Mouse (Mus musculus) myocyte (in vitro differentiated cells): ENCODE data around the gene Suox. TPM values are rescaled to one million over a fixed set of nuclear protein-coding genes. Genes with fewer than 3 reads are reported as not detected.

Experiments
- H3K27me3 ChIP-seq: one replicate; pipeline ENCODE4 v1.6.1; 2011; ENCODE audit not compliant: control insufficient read depth, insufficient read depth, insufficient read length
- H3K36me3 ChIP-seq: one replicate; pipeline ENCODE4 v1.6.1; 2011; ENCODE audit not compliant: control insufficient read depth, insufficient read depth
- H3K4me2 ChIP-seq: one replicate; pipeline ENCODE4 v1.6.1; 2011; ENCODE audit warnings: low read depth, control low read depth
- H3K4me3 ChIP-seq: one replicate; pipeline ENCODE4 v1.5.1; 2011; ENCODE audit warnings: mild to moderate bottlenecking, control low read depth, moderate library complexity
- H3K79me2 ChIP-seq: one replicate; pipeline ENCODE4 v1.6.1; 2011; ENCODE audit not compliant: control insufficient read depth, insufficient read depth
- H3ac ChIP-seq: one replicate; pipeline ENCODE4 v1.6.1; 2011; ENCODE audit not compliant: control insufficient read depth, insufficient read length
- CEBPB ChIP-seq: IDR thresholded peaks from 2 replicates; pipeline ENCODE4 v1.6.1; 2011; ENCODE audit warnings: mild to moderate bottlenecking, moderate library complexity; ENCODE audit not compliant: poor library complexity, insufficient read depth, severe bottlenecking
- E2F4 ChIP-seq: IDR thresholded peaks from one replicate; pipeline ENCODE4 v1.6.1; 2011; ENCODE audit warnings: mild to moderate bottlenecking, control low read depth, moderate library complexity; ENCODE audit not compliant: insufficient read depth
- MAX ChIP-seq: IDR thresholded peaks from one replicate; pipeline ENCODE4 v1.6.1; 2011; ENCODE audit warnings: low read depth, mild to moderate bottlenecking, control low read depth
- MYOD1 ChIP-seq, 3 experiments: IDR thresholded peaks; one replicate each; pipeline ENCODE4 v1.6.1; 2011; ENCODE audit warnings: control low read depth in 2 of 3, low read depth in 2 of 3, mild to moderate bottlenecking in 2 of 3, moderate library complexity in 1 of 3; ENCODE audit not compliant: insufficient read length in 2 of 3, control insufficient read depth in 1 of 3
- MYOG ChIP-seq, 3 experiments: IDR thresholded peaks; one replicate each; pipeline ENCODE4 v1.6.1; 2011; ENCODE audit warnings: control low read depth in 2 of 3, low read depth in 2 of 3, mild to moderate bottlenecking in 2 of 3; ENCODE audit not compliant: insufficient read length in 2 of 3, control insufficient read depth in 1 of 3, insufficient read depth in 1 of 3
- POLR2A ChIP-seq: IDR thresholded peaks from one replicate; pipeline ENCODE4 v1.6.1; 2011; ENCODE audit warnings: low read depth, mild to moderate bottlenecking, control low read depth, moderate library complexity; ENCODE audit not compliant: insufficient read length
- POLR2AphosphoS2 ChIP-seq: IDR thresholded peaks from one replicate; pipeline ENCODE4 v1.6.1; 2011; ENCODE audit warnings: low read depth, control low read depth; ENCODE audit not compliant: insufficient read length
- REST ChIP-seq: IDR thresholded peaks from one replicate; pipeline ENCODE4 v1.6.1; 2011; ENCODE audit warnings: mild to moderate bottlenecking, control low read depth, moderate library complexity; ENCODE audit not compliant: insufficient read depth, insufficient read length
- SRF ChIP-seq: IDR thresholded peaks from one replicate; pipeline ENCODE4 v1.6.1; 2011; ENCODE audit warnings: low read depth; ENCODE audit not compliant: control insufficient read depth, insufficient read length
- TCF12 ChIP-seq: IDR thresholded peaks from one replicate; pipeline ENCODE4 v1.6.1; 2011; ENCODE audit warnings: mild to moderate bottlenecking, control low read depth; ENCODE audit not compliant: poor library complexity, insufficient read depth, severe bottlenecking
- TCF3 ChIP-seq: IDR thresholded peaks from one replicate; pipeline ENCODE4 v1.6.1; 2011; ENCODE audit warnings: low read depth, control low read depth; ENCODE audit not compliant: insufficient read length
- USF1 ChIP-seq: IDR thresholded peaks from one replicate; pipeline ENCODE4 v1.6.1; 2011; ENCODE audit warnings: low read depth, mild to moderate bottlenecking, control low read depth, moderate library complexity
- polyA plus RNA-seq: library from polyadenylated mRNA; unstranded; fragments of >200 nt; fragmentation: generic; extraction: Trizol; gene quantifications from one replicate; pipeline ENCODE4 v1.2.1, GENCODE M21; 2012; ENCODE audit warnings: missing spikeins

The Suox gene
- polyA plus RNA-seq, 1 experiment: 23.3 TPM

DNA sequence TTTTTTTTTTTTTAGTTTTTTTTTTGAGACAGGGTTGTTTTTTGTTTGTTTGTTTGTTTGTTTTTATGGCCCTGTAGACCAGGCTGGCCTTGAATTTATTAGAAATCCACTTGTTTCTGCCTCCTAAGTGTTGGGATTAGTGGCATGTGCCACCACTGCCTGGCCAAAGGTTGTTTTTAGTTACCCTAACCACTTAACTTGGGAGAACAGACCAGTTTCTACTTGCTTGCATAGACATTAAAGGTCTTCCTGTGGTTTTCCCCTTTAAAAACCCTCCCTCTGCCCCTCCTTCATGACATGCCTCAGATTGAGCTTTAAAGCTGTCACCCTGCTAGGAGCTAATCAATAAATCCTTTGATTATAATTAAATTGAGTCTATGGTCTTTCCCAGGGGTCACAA, 53.6 kb downstream of the Suox start:
- peaks cover 13% of the 10 kb centered on the region for H3K36me3 ChIP-seq
- no peak overlapping the region for H3ac ChIP-seq
- TF ChIP-seq MYOG (IDR thresholded peaks at IDR 0.05; ENCODE audit: control insufficient read depth in 1 of 3, insufficient read depth in 1 of 3, insufficient read length in 2 of 3, low read depth in 2 of 3) (no peak), USF1 (no peak), POLR2A (no peak), POLR2AphosphoS2 (no peak), SRF (no peak), MAX (no peak), TCF3 (no peak), CEBPB (no peak), REST (no peak), MYOD1 (IDR thresholded peaks at IDR 0.05; ENCODE audit: control insufficient read depth in 1 of 3, insufficient read length in 2 of 3, low read depth in 2 of 3) (no peak), E2F4 (no peak), TCF12 (no peak)
- no peak overlapping the region for H3K4me2 ChIP-seq
- no peaks in the 10 kb centered on the region for H3K27me3 ChIP-seq
- H3K79me2 ChIP-seq: peaks cover 9% of the 10 kb centered on the region
- no peak overlapping the region for H3K4me3 ChIP-seq

Other genes starting within 250 kb of the Suox start
- gene Smarcc2, start 214.8 kb downstream of the Suox start, polyA plus RNA-seq: 52.5 TPM
- gene Myl6, start 179.9 kb downstream of the Suox start, polyA plus RNA-seq: 2,234 TPM
- 734 TPM for gene Myl6b, start 175.4 kb downstream of the Suox start, polyA plus RNA-seq
- gene Esyt1, start 148.2 kb downstream of the Suox start, polyA plus RNA-seq: 166 TPM
- 13.8 TPM for gene Zc3h10, start 126.3 kb downstream of the Suox start, polyA plus RNA-seq
- 12,553 TPM for gene Rpl41, start 124.8 kb downstream of the Suox start, polyA plus RNA-seq
- 127 TPM for gene Pa2g4, start 108.1 kb downstream of the Suox start, polyA plus RNA-seq
- 23.3 TPM for gene Erbb3, start 84.4 kb downstream of the Suox start, polyA plus RNA-seq
- 1,658 TPM for gene Rps26, start 47.3 kb downstream of the Suox start, polyA plus RNA-seq
- 0.04 TPM for gene Ikzf4, start 28.1 kb downstream of the Suox start, polyA plus RNA-seq
- 76.3 TPM for gene Rab5b, start 22.2 kb upstream of the Suox start, polyA plus RNA-seq
- 0.17 TPM for gene Pmel, start 30.1 kb upstream of the Suox start, polyA plus RNA-seq
- 39.9 TPM for gene Cdk2, start 31.0 kb upstream of the Suox start, polyA plus RNA-seq
- 13.2 TPM for gene Dgka, start 70.8 kb upstream of the Suox start, polyA plus RNA-seq
- 32.6 TPM for gene Pym1, start 73.8 kb upstream of the Suox start, polyA plus RNA-seq
- 12.1 TPM for gene Mmp19, start 116.8 kb upstream of the Suox start, polyA plus RNA-seq
- 39.0 TPM for gene Dnajc14, start 130.0 kb upstream of the Suox start, polyA plus RNA-seq
- 18.7 TPM for gene Tmem198b, start 130.3 kb upstream of the Suox start, polyA plus RNA-seq
- 40.8 TPM for gene Sarnp, start 143.3 kb upstream of the Suox start, polyA plus RNA-seq
- gene Ormdl2, start 147.6 kb upstream of the Suox start, polyA plus RNA-seq: 19.2 TPM
- gene Gdf11, start 217.6 kb upstream of the Suox start, polyA plus RNA-seq: 17.9 TPM
- 2,403 TPM for gene Cd63, start 226.9 kb upstream of the Suox start, polyA plus RNA-seq
- gene Rdh5, start 248.8 kb upstream of the Suox start, polyA plus RNA-seq: 63.3 TPM
- gene Bloc1s1, start 250.0 kb upstream of the Suox start, polyA plus RNA-seq: 238 TPM